ENCODE assay signal across 9 mouse cellular contexts in genomic region chr2:30236426-30237198, GRCm38 (mm10). TPM values are rescaled to one million over a fixed set of nuclear protein-coding genes. Genes with fewer than 3 reads are reported as not detected.
A peak's percentile ranks its signal among the peaks of the same experiment; 100 is the strongest.
DNase-seq lines count a peak whose midpoint lies in the region; ATAC-seq and TF ChIP-seq lines count a peak whose summit lies in the region.
"Had no signal": no experiment of that assay in that cellular context is flagged by ENCODE, and none has a peak within 500 bp of the region (broad histone marks: within the 10 kb centered on the region; RNA-seq: fewer than 3 reads in every experiment).

No protein-coding gene starts in this region.

- peak overlapping the region; percentile 72 for H3K9ac ChIP-seq in lung, embryonic 14.5 days
- peak overlapping the region; percentile 69 for H3K9ac ChIP-seq in hindbrain, embryonic 12.5 days
- peak overlapping the region; percentile 51 for H3K9ac ChIP-seq in midbrain, embryonic 14.5 days (replicated peaks; ENCODE audit: low read length)

- peaks cover 13% of the 10 kb centered on the region for H3K36me3 ChIP-seq in lung, embryonic 14.5 days (ENCODE audit: insufficient read depth)
- peaks cover 17% of the 10 kb centered on the region for H3K36me3 ChIP-seq in hindbrain, embryonic 12.5 days
- peaks cover 17% of the 10 kb centered on the region for H3K36me3 ChIP-seq in midbrain, embryonic 14.5 days (ENCODE audit: control insufficient read depth, insufficient read depth, low read length)

- ATAC-seq in lung, embryonic 14.5 days (ENCODE audit: insufficient read depth), result 0 out of 2 replicates have a peak, but pooled peaks have one; percentile 1
- no peak for ATAC-seq in hindbrain, embryonic 12.5 days (ENCODE audit: low FRiP score)
- no peak for ATAC-seq in midbrain, embryonic 14.5 days (ENCODE audit: low FRiP score, low TSS enrichment)

- peak overlapping the region; percentile 88 for H3K4me2 ChIP-seq in lung, embryonic 14.5 days
- peak overlapping the region; percentile 91 for H3K4me2 ChIP-seq in hindbrain, embryonic 12.5 days (replicated peaks)
- peak overlapping the region; percentile 71 for H3K4me2 ChIP-seq in midbrain, embryonic 14.5 days (ENCODE audit: low read length)

- H3K27ac ChIP-seq in lung, embryonic 14.5 days (ENCODE audit: low read depth), result peak overlapping the region; percentile 55
- peak overlapping the region; percentile 69 for H3K27ac ChIP-seq in hindbrain, embryonic 12.5 days
- peak overlapping the region; percentile 93 for H3K27ac ChIP-seq in midbrain, embryonic 14.5 days (replicated peaks; ENCODE audit: low read depth, low read length)

- peaks cover 14% of the 10 kb centered on the region for H3K4me1 ChIP-seq in lung, embryonic 14.5 days (ENCODE audit: insufficient read depth)
- peaks cover 22% of the 10 kb centered on the region for H3K4me1 ChIP-seq in hindbrain, embryonic 12.5 days
- H3K4me1 ChIP-seq in midbrain, embryonic 14.5 days (ENCODE audit: control insufficient read depth, insufficient read depth, low read length), result peaks cover 14% of the 10 kb centered on the region

- intact Hi-C loops in left cerebral cortex, postnatal 4 days (cut with DNase I), result loop anchor here (10.0 kb wide), 1 partner anchor 52 kb away; no protein-coding TSS in a partner anchor

- TF ChIP-seq CTCF in lung, embryonic 14.5 days (IDR thresholded peaks at IDR 0.05; ENCODE audit: low read depth), result no peak

- 3% methylated on average over 18 of the region's 18 CpGs for WGBS in lung, embryonic 14.5 days
- WGBS in hindbrain, embryonic 12.5 days, result 6% methylated on average over 18 of the region's 18 CpGs
- WGBS in midbrain, embryonic 14.5 days, result 4% methylated on average over 18 of the region's 18 CpGs

- H3K9me3 ChIP-seq in lung, embryonic 14.5 days (ENCODE audit: low read depth, low read length), result no peaks in the 10 kb centered on the region
- no peaks in the 10 kb centered on the region for H3K9me3 ChIP-seq in hindbrain, embryonic 12.5 days (replicated peaks)
- H3K9me3 ChIP-seq in midbrain, embryonic 14.5 days (ENCODE audit: control insufficient read depth, low read length), result no peaks in the 10 kb centered on the region

- peak overlapping the region; percentile 90 for H3K4me3 ChIP-seq in lung, embryonic 14.5 days (ENCODE audit: low read depth, low read length)
- H3K4me3 ChIP-seq in hindbrain, embryonic 12.5 days, result peak overlapping the region; percentile 93
- H3K4me3 ChIP-seq in midbrain, embryonic 14.5 days (replicated peaks; ENCODE audit: low read depth, low read length), result peak overlapping the region; percentile 88

- peak; percentile 34 for DNase-seq in lung, embryonic 14.5 days
- DNase-seq in lung, adult 18-20 months, result no peak
- peak; percentile 55 for DNase-seq in embryo, embryonic 10.5 days (ENCODE audit: low spot score)
- peak; percentile 37 for DNase-seq in midbrain, embryonic 14.5 days
- no peak for DNase-seq in T-cell, adult 2 months (ENCODE audit: low spot score)
- no peak for DNase-seq in gastrocnemius, adult 8-10 months (ENCODE audit: low spot score in 2 of 2)
- DNase-seq in left cerebral cortex, postnatal 4 days, result no peak

- H3K27me3 ChIP-seq in lung, embryonic 14.5 days (ENCODE audit: insufficient read depth, low read length), result no peaks in the 10 kb centered on the region
- no peaks in the 10 kb centered on the region for H3K27me3 ChIP-seq in hindbrain, embryonic 12.5 days
- no peaks in the 10 kb centered on the region for H3K27me3 ChIP-seq in midbrain, embryonic 14.5 days (ENCODE audit: control insufficient read depth, insufficient read depth, low read length)

RNA-seq across cellular contexts. Expression of gene Lrrc8a, which starts 0.9 kb away (rescaled TPM):
- 43.9 and 44.4 TPM in 2 replicates for polyA plus RNA-seq in lung, embryonic 14.5 days (2014; fragmentation: Nextera tagmentation; extraction: Ambion mirVana)
- 39.3 and 42.2 TPM in 2 replicates for polyA plus RNA-seq in hindbrain, embryonic 12.5 days (2016; fragmentation: Nextera tagmentation; extraction: Ambion mirVana)
- polyA plus RNA-seq in midbrain, embryonic 14.5 days (2014; fragmentation: Nextera tagmentation; extraction: Ambion mirVana), result 66.0 and 70.9 TPM in 2 replicates
- total RNA-seq in gastrocnemius, adult 8-10 months (2022), result 10 to 100 TPM; 13.2 to 20.1 (median 15.3) TPM
- 10 to 100 TPM; 50.6 to 55.9 TPM for total RNA-seq in left cerebral cortex, postnatal 4 days (2021)

RNA-seq across cellular contexts. Expression of gene Gm28035, which starts 3.8 kb away (rescaled TPM):
- polyA plus RNA-seq in lung, embryonic 14.5 days (2014; fragmentation: Nextera tagmentation; extraction: Ambion mirVana), result 0.20 and 0.23 TPM in 2 replicates
- 0.30 and 0.36 TPM in 2 replicates for polyA plus RNA-seq in hindbrain, embryonic 12.5 days (2016; fragmentation: Nextera tagmentation; extraction: Ambion mirVana)
- 0.25 TPM in 1 of 2 replicates, not detected in the other for polyA plus RNA-seq in midbrain, embryonic 14.5 days (2014; fragmentation: Nextera tagmentation; extraction: Ambion mirVana)
- under 1 TPM in 3 of 4 experiments, not detected in 1; 0.22 to 0.78 (median 0.40) TPM for total RNA-seq in gastrocnemius, adult 8-10 months (2022)
- total RNA-seq in left cerebral cortex, postnatal 4 days (2021), result 10 to 100 TPM in 1 of 2 experiments, 1 to 10 TPM in 1; 7.7 to 10.5 TPM

RNA-seq across cellular contexts. Expression of gene Phyhd1, which starts 29.4 kb away (rescaled TPM):
- 7.1 and 7.3 TPM in 2 replicates for polyA plus RNA-seq in lung, embryonic 14.5 days (2014; fragmentation: Nextera tagmentation; extraction: Ambion mirVana)
- polyA plus RNA-seq in hindbrain, embryonic 12.5 days (2016; fragmentation: Nextera tagmentation; extraction: Ambion mirVana), result 5.0 and 5.6 TPM in 2 replicates
- polyA plus RNA-seq in midbrain, embryonic 14.5 days (2014; fragmentation: Nextera tagmentation; extraction: Ambion mirVana), result 4.9 and 6.0 TPM in 2 replicates
- 10 to 100 TPM in 2 of 4 experiments, 1 to 10 TPM in 2; 7.7 to 14.2 (median 11.0) TPM for total RNA-seq in gastrocnemius, adult 8-10 months (2022)
- 10 to 100 TPM; 17.1 to 19.3 TPM for total RNA-seq in left cerebral cortex, postnatal 4 days (2021)

RNA-seq across cellular contexts. Expression of gene Kyat1, which starts 31.0 kb away (rescaled TPM):
- 7.6 and 8.7 TPM in 2 replicates for polyA plus RNA-seq in lung, embryonic 14.5 days (2014; fragmentation: Nextera tagmentation; extraction: Ambion mirVana)
- polyA plus RNA-seq in hindbrain, embryonic 12.5 days (2016; fragmentation: Nextera tagmentation; extraction: Ambion mirVana), result 10.4 and 13.1 TPM in 2 replicates
- 15.3 and 17.1 TPM in 2 replicates for polyA plus RNA-seq in midbrain, embryonic 14.5 days (2014; fragmentation: Nextera tagmentation; extraction: Ambion mirVana)
- 10 to 100 TPM; 23.0 to 28.7 (median 26.8) TPM for total RNA-seq in gastrocnemius, adult 8-10 months (2022)
- total RNA-seq in left cerebral cortex, postnatal 4 days (2021), result 10 to 100 TPM; 12.0 to 12.7 TPM

RNA-seq across cellular contexts. Expression of gene Gm28038, which starts 44.2 kb away (rescaled TPM):
- polyA plus RNA-seq in lung, embryonic 14.5 days (2014; fragmentation: Nextera tagmentation; extraction: Ambion mirVana), result not detected in 2 replicates
- not detected in 2 replicates for polyA plus RNA-seq in hindbrain, embryonic 12.5 days (2016; fragmentation: Nextera tagmentation; extraction: Ambion mirVana)
- polyA plus RNA-seq in midbrain, embryonic 14.5 days (2014; fragmentation: Nextera tagmentation; extraction: Ambion mirVana), result not detected in 2 replicates
- total RNA-seq in gastrocnemius, adult 8-10 months (2022), result not detected
- not detected for total RNA-seq in left cerebral cortex, postnatal 4 days (2021)
- polyA plus RNA-seq: large intestine, adult 2 months had no signal

Comparison
In these comparisons a context has a peak if more than half of its experiments do, and no peak if none do; other contexts are left out.
1. DNase-seq: peak in lung, embryonic 14.5 days (single experiment), embryo, embryonic 10.5 days (single experiment) and midbrain, embryonic 14.5 days (single experiment); none in lung, adult 18-20 months (0 of 2), T-cell, adult 2 months (single experiment), gastrocnemius, adult 8-10 months (0 of 2) and left cerebral cortex, postnatal 4 days (single experiment).
2. Peak in every context shown above with its lines, with median percentiles within 50 percentile points of each other: H3K27ac ChIP-seq, H3K4me2 ChIP-seq, H3K4me3 ChIP-seq and H3K9ac ChIP-seq.